Mouse (Mus musculus): ENCODE measurements around the gene Flt3. TPM values are rescaled to one million over a fixed set of nuclear protein-coding genes. Genes with fewer than 3 reads are reported as not detected.

Gene Flt3
- polyA plus RNA-seq, 2 experiments from 2014 or later, result 0.13 TPM; not detected in 1

DNA sequence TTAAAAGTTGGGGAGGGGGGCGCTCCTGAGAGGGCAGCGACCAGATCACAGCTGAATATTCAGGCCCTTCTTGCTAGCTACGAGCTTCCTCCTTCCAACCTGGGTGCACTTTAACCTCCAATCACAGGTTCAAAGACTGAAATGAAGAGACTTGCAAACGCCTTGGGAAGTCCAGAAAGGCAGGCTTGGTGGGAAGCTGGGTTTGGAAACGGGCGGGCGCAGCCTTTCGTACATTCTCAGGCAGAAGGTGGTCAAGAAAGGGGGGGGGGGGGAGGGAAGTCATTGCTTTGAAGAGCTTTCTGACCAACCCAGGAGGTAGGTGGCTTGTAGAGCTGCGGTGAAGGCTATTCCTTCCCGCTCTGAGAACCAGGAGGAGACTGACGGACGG, 92.9 kb downstream of the Flt3 start:
- no peak for ATAC-seq

GRCm38 (mm10) chr5:147306638-147307397, 93.5 kb downstream of the Flt3 start, which contains the start of gene Cdx2:
Gene Cdx2 (minus strand): TSS chr5:147307270.
- no peak for ATAC-seq

DNA sequence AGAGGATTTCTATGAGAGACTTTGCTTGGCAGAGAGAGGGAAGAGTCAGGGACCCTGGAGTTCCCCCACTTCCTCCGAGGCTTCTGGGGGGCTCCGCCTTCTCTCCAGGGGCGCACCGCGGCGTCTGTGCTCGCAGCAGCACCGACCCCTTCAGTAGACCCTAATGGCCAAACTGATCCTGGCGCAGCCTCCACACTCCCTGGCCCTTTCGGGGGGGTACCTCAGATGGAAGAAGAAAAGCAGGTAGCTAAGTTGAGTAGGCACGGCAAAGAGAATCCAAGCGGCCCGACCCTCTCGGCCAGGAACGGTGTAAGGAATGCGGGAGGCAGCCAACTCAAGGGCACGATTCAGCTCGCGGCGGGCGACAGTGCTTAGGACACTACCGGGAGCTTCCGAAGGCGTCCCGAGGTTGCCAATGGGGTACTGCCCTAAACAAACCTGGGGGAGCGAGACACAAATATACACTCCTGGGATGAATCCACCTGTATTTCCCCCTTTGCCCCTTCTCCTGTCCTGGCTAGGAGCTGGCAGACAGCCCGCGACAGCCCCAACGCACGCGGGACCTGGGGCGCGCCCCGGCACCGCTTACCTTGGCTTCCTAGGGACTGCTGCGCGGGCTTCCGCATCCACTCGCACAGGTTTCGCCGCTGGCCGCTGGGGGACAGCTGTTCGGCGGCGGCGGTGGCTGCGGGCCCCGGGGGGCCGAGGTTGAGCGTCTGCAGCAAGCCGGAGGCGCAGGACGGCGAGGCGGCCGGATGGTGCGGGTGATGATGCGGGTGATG, 94.2 kb downstream of the Flt3 start:
- no peak for ATAC-seq

DNA sequence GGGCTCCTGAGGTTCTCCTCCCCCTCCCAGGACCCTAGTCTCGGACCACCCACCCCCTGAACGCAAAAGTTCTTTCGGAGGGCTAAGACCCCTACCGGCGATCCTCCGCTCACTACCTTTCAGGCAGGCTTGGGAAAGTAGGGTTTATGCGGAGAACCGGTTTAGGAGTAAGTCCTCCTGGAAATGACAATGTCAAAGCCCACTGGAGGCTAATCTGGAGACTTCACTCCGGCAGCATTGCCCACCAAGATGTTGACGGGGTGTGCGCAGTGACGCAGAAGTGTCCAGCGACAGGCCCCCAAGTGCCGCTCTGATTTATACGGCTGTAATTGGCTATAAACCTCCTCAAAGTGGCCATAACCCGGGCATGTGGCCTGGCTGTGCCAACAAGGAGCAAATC, 95.1 kb downstream of the Flt3 start:
- ATAC-seq, result no peak

DNA sequence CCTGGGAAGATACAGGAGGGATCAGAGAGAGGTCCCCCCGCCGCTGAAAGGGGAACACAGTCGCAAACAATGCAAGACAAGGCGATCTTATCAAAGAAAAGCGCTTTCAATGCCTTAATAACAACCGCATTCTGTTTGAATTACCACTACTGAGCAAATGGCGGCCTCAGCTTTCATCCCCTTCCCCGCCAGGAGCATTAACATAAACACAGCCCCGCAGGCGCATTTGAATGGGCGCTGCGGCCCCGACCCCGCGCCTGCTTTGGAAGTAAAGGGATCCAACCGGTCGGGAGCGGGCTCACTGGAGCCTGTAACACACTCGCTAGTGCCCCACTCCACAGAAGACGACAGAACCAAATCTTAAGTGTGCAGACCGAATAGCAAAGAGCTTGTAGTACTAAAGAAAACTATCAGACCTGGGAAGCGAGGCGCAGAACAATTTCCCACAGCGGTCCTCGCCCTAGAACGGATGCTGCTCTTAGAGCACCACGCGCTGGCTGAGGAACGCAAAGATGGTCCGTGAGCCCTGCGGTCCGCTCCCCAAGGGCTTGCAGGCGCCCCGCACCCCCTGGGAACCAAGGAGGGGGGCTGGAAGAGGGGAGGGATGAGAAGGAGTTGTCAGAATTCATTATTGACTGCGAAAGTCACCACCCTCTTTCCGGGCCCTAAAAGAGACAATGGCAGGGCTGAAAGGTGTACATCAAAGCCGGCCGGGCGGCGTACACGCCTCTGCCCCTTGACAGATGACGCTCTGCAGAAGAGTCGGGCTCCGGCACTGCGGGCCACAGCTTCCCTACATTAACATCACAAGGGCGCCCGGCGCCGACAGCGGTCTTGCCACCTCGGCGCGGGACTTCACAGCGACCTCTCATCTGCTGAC, 95.8 kb downstream of the Flt3 start:
- no peak for ATAC-seq

GRCm38 (mm10) chr5:147302746-147303400, 97.4 kb downstream of the Flt3 start:
- no peak for ATAC-seq

DNA sequence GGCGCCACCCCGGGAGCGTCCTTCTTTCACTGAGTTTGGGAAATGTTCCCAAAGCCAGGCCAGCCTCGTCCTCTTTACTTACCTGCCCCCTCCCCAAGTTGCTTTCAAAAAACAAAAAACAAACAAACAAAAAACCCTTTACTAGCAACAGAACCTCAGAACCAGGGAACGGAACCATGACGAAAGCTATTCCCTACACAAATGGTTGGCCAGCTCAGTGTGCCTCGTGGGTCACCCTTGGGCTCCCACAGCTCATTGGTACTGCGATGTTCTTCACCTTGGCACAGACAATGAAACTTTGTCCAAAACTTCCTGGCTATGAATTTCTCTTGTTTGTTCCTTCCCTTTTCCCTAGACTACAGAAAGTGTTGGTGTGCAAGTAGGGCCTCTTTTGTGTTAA, 98.1 kb downstream of the Flt3 start:
- no peak for ATAC-seq

DNA sequence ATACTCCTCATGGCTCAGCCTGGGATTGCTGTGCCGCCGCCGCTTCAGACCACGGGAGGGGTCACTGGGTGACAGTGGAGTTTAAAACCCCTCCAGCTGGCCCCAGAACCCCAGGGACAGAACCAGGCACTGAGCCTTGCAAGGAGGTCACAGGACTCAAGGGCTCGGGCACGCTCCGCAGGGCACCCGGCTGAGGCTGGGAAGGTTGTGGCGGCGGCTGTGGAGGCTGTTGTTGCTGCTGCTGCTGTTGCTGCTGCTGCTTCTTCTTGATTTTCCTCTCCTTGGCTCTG, 98.6 kb downstream of the Flt3 start:
- ATAC-seq, result no peak

DNA sequence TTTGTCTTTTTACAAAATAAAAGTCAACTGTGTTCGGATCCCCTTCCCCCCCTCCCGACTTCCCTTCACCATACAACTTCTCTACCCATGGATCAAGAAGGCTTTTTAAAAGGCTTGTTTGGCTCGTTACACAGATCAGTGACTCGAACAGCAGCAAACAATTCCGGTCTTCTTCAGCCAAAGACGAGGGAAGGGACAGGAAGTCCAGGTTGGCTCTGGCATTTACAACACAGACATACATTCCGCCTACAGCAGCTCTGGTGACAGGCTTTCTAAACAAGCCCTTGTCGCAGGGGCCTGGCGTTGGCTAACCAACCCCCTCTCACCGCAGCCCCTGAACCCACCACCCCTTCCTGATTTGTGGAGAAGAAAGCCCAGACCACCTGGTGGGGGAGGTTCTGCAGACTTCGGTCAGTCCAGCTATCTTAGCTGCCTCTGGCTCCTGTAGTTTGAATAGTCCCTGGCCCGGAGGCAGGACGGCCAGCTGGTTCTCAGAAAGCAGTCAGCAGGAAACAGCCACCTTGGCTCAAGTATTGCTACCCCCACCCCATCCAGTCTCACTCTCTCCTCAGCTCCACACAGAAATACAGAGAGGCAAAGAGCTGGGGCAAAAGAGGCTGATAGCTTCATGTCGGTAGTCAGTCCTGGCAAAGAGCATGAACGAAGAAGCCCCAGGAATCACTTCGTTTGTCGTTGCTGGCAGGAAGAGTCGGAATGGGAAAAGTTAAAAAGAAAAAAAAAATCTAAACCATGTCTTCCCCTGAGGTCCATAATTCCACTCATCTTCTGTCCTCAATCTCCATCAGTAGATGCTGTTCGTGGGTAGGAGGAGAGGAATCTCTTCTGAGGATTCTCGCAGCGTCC, 99.1 kb downstream of the Flt3 start:
- no peak for ATAC-seq

- ATAC-seq, result no peak
Measured at GRCm38 (mm10) chr5:147300001-147300363, 100.3 kb downstream of the Flt3 start.

GRCm38 (mm10) chr5:147299255-147300000, 100.9 kb downstream of the Flt3 start:
- ATAC-seq, result no peak

GRCm38 (mm10) chr5:147297249-147297648, 103.0 kb downstream of the Flt3 start:
- no peak for ATAC-seq

GRCm38 (mm10) chr5:147294121-147294520, 106.2 kb downstream of the Flt3 start:
- no peak for ATAC-seq

DNA sequence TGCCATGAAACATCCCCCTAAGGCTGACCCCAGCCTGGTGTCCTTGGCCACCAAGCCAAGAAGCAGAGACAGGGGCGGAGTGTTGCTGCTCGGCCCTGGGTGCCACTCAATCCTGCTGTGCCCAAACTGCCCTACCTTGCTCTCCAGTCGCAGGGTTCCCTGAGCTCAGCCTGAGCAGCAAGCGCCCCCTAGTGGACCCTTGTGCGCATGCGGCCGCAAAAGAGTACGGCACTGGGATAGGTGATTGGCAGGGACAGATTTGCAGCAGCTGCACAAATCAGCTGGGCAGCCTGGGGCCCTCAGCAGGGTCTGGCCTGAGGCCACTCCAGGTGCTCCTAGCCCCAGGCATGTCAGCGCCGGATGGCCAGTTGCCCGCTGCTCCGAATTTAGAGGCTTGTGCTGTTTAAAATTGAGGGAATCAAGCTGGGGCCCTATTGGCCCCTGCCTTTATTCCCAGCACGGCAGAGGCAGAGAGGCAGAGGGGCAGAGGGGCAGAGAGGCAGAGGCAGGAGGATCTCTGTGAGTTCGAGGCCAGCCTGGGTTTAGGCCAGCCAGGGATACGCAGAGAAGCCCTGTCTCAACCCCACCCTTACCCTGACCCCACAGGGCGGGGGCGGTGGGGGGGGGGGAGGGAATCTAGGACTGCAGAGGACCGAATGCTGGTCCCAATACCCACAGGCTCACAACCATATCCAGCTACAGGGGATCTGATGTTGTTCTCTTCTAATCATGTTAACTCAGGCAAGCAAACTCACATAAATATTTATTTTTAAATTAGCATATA, 107.0 kb downstream of the Flt3 start:
- ATAC-seq, result no peak

GRCm38 (mm10) chr5:147292506-147293120, 107.7 kb downstream of the Flt3 start:
- no peak for ATAC-seq

GRCm38 (mm10) chr5:147291764-147292505, 108.4 kb downstream of the Flt3 start:
- ATAC-seq, result no peak

GRCm38 (mm10) chr5:147284365-147284764, 115.9 kb downstream of the Flt3 start:
- no peak for ATAC-seq

All from activated CD4-positive, CD25-positive, alpha-beta regulatory T cell, adult 4 months (primary cell).